Mouse (Mus musculus) T-helper 17 cell (primary cell): ENCODE results near the gene Nrip1.
"Not testable (repeated sequence)": the region's sequence is repeated elsewhere in the genome, so short reads cannot be mapped to it uniquely, and the experiment has no call there.

Experiments used
- in situ Hi-C, 2 experiments: fragments of 300-600 bp; cut with MboI, MseI; formaldehyde crosslinking; loops; 1 replicate in 1 of 2; 2 replicates in 1 of 2; pipeline ENCODE4 v1.15.1; 2025; ENCODE audit warnings: high pct_unique_total_duplicates in 2 of 2

The Nrip1 gene

GRCm38 (mm10) chr16:76373671-76374091, at the start of gene Nrip1:
TSS of gene Nrip1 (minus strand) at chr16:76373827.
- in situ Hi-C loops = loop anchor here in 1 of 2 experiments (10.0 kb wide), 1 partner anchor 391 kb away; no protein-coding TSS in a partner anchor

GRCm38 (mm10) chr16:76422531-76422930, 48.9 kb upstream of the Nrip1 start:
- in situ Hi-C loops = no loop called here

- in situ Hi-C loops = no loop called here
Observed at GRCm38 (mm10) chr16:76419849-76420248, 46.2 kb upstream of the Nrip1 start.

- in situ Hi-C loops = no loop called here
Observed at GRCm38 (mm10) chr16:76416477-76416876, 42.9 kb upstream of the Nrip1 start.

GRCm38 (mm10) chr16:76416060-76416438, 42.4 kb upstream of the Nrip1 start:
- in situ Hi-C loops = no loop called here

GRCm38 (mm10) chr16:76415407-76416059, 41.9 kb upstream of the Nrip1 start:
- in situ Hi-C loops = no loop called here

GRCm38 (mm10) chr16:76414528-76414927, 40.9 kb upstream of the Nrip1 start:
- in situ Hi-C loops = no loop called here

GRCm38 (mm10) chr16:76413581-76413980, 40.0 kb upstream of the Nrip1 start:
- in situ Hi-C loops = no loop called here

GRCm38 (mm10) chr16:76409355-76409722, 35.7 kb upstream of the Nrip1 start:
- in situ Hi-C loops = no loop called here

GRCm38 (mm10) chr16:76408696-76409354, 35.2 kb upstream of the Nrip1 start:
- in situ Hi-C loops = no loop called here

GRCm38 (mm10) chr16:76408241-76408640, 34.6 kb upstream of the Nrip1 start:
- in situ Hi-C loops = no loop called here

- in situ Hi-C loops = no loop called here
Observed at GRCm38 (mm10) chr16:76407321-76407920, 33.8 kb upstream of the Nrip1 start.

- in situ Hi-C loops = no loop called here
Observed at GRCm38 (mm10) chr16:76406897-76407296, 33.3 kb upstream of the Nrip1 start.

GRCm38 (mm10) chr16:76406319-76406718, 32.7 kb upstream of the Nrip1 start:
- in situ Hi-C loops = no loop called here

GRCm38 (mm10) chr16:76403305-76403704, 29.7 kb upstream of the Nrip1 start:
- in situ Hi-C loops = not testable (repeated sequence)

- in situ Hi-C loops = loop anchor here in 1 of 2 experiments (25.0 kb wide), 1 partner anchor 634 kb away; the partner anchor contains the start of gene Hspa13
Observed at GRCm38 (mm10) chr16:76396512-76396911, 22.9 kb upstream of the Nrip1 start.

- in situ Hi-C loops = loop anchor here in 1 of 2 experiments (25.0 kb wide), 1 partner anchor 631 kb away; the partner anchor contains the start of gene Hspa13
Observed at GRCm38 (mm10) chr16:76393267-76393666, 19.6 kb upstream of the Nrip1 start.

GRCm38 (mm10) chr16:76386496-76386895, 12.9 kb upstream of the Nrip1 start:
- in situ Hi-C loops = loop anchor here (10.0 to 25.0 kb wide), 2 partner anchors 158 to 624 kb away; partner anchors contain the start of gene Hspa13 (in 1 of the 2)

- in situ Hi-C loops = loop anchor here (10.0 to 25.0 kb wide), 2 partner anchors 159 to 624 kb away; partner anchors contain the start of gene Hspa13 (in 1 of the 2)
Observed at GRCm38 (mm10) chr16:76386071-76386470, 12.4 kb upstream of the Nrip1 start.

GRCm38 (mm10) chr16:76377211-76377610, 3.6 kb upstream of the Nrip1 start:
- in situ Hi-C loops = loop anchor here (10.0 to 25.0 kb wide), 2 partner anchors 388 to 615 kb away; partner anchors contain the start of gene Hspa13 (in 1 of the 2)

- in situ Hi-C loops = loop anchor here (10.0 to 25.0 kb wide), 2 partner anchors 388 to 614 kb away; partner anchors contain the start of gene Hspa13 (in 1 of the 2)
Observed at GRCm38 (mm10) chr16:76376661-76377060, 3.0 kb upstream of the Nrip1 start.
